Mouse (Mus musculus): ENCODE measurements around the gene Prkcb.

DNA sequence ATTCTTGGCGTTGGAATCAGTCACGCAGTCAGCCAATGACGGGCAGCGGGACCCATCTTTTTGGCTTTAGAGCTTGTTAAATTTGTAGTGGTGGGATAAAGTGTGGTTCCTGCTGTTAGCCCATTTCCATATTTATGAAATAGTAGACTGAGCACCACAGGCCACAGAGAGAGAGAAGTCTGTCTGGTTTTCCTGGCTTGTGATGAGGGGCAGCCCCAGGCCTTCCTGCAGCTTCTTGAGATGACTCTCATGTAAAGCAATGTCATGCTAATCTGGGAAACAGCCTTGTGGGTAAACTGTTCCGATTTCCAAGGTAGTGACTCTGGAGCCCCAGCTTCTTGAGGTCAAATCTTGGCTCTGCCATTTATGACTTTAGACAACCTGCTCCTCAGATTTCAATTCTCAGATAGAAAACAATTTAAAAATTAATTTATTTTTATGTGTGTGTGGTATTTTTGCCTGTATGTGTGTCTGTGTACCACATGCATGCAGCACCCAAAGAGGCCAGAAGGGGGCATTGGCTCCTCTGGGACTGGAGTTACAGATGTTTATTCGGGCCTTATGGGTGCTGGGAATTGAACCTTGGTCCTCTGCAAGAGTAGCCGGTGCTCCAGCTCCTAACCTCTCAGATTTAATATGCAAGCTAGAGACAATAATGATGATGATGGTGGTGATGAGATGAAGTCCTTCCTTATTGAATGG lies 32.4 kb downstream of the Prkcb start:
- TF ChIP-seq POLR2A (IDR thresholded peaks at IDR 0.05; ENCODE audit: extremely low read depth, insufficient read depth, low read length): no peak
- TF ChIP-seq CTCF (IDR thresholded peaks at IDR 0.05; ENCODE audit: extremely low read depth, insufficient read depth, low read length): no peak

Data from cortical plate, adult 2 months (tissue).